Mouse (Mus musculus) embryonic facial prominence, embryonic 15.5 days (tissue): ENCODE data around the gene Gm20388. TPM values are rescaled to one million over a fixed set of nuclear protein-coding genes. Genes with fewer than 3 reads are reported as not detected.
"Not testable (repeated sequence)": the region's sequence is repeated elsewhere in the genome, so short reads cannot be mapped to it uniquely, and the experiment has no call there.

ENCODE experiments used
- ATAC-seq: fragments of 200-750 bp; cut with Nextera tagmentation; 2 replicates; pipeline ENCODE4 v1.8.0; 2017; ENCODE audit warnings: low read depth, moderate TSS enrichment; ENCODE audit not compliant: insufficient number of reproducible peaks, low FRiP score, low TSS enrichment
- H3K27ac ChIP-seq: fragments of 300-500 bp; sonication (generic); replicated peaks from 2 replicates; pipeline ENCODE4 v1.5.1; 2015; ENCODE audit warnings: mild to moderate bottlenecking, inconsistent platforms
- H3K27me3 ChIP-seq: fragments of 300-500 bp; sonication (generic); 2 replicates; pipeline ENCODE4 v1.6.1; 2015; ENCODE audit warnings: inconsistent platforms
- H3K36me3 ChIP-seq: fragments of 300-500 bp; sonication (generic); 2 replicates; pipeline ENCODE4 v1.6.1; 2015; ENCODE audit warnings: mild to moderate bottlenecking, inconsistent platforms
- H3K4me1 ChIP-seq: fragments of 300-500 bp; sonication (generic); 2 replicates; pipeline ENCODE4 v1.6.1; 2015; ENCODE audit warnings: inconsistent platforms
- H3K4me2 ChIP-seq: fragments of 300-500 bp; sonication (generic); replicated peaks from 2 replicates; pipeline ENCODE4 v1.6.1; 2015; ENCODE audit warnings: mild to moderate bottlenecking, inconsistent platforms
- H3K4me3 ChIP-seq: fragments of 300-500 bp; sonication (generic); replicated peaks from 2 replicates; pipeline ENCODE4 v1.5.1; 2015; ENCODE audit warnings: mild to moderate bottlenecking, inconsistent platforms
- H3K9ac ChIP-seq: fragments of 300-500 bp; sonication (generic); 2 replicates; pipeline ENCODE4 v1.6.1; 2015; ENCODE audit warnings: inconsistent platforms
- H3K9me3 ChIP-seq: fragments of 300-500 bp; sonication (generic); replicated peaks from 2 replicates; pipeline ENCODE4 v1.6.1; 2016; ENCODE audit warnings: inconsistent platforms
- WGBS: fragments of 180-500 bp; shearing (Covaris S2); methylation state at CpG from one replicate; pipeline ENCODE4 v1.1.7; 2015; 5-methylcytosine and 5-hydroxymethylcytosine counted together
- polyA plus RNA-seq: library from polyadenylated mRNA; unstranded; fragments of >200 nt; fragmentation: Nextera tagmentation; extraction: Ambion mirVana; gene quantifications from 2 replicates; pipeline ENCODE4 v1.2.1, GENCODE M21; 2015

Gene Gm20388
- polyA plus RNA-seq, 1 experiment from 2014 or later = 8.0 TPM

DNA sequence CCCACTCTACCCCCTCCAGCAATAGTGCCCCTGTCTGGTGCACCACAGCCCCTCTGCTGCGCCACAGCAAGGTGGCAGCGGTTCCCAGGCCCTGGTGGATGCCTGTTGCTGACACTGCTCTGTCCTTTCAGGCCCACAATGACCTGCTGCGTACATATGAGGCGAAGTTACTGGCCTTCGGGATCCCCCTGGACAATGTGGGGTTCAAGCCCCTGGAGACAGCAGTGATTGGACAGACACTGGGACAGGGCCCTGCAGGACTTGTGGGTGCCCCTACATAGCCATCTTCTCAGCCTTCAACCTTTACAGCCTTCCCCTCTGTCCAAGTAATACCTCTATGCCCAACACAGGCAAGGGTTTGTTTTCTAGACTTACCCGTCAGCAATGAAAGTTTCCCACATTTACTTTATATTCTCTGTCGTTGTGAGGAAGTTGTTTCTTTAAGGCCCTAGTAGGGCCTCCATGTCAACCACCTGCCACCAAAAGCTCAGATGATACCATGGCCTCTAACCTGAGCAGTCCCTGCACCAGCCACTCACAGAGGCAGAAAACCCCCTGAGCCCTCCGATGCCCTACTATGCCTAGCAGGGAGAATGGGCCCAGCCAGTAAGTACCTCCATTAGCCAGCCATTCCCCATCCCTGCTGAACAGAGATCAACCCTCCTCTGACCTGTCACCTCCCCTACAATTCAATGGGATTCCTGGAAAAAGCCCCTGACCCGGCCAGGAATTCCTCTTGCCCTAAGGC, 3625.8 kb downstream of the Gm20388 start:
- Histone ChIP-seq H3K4me2 (no peak overlapping the region), H3K36me3 (peaks cover 55% of the 10 kb centered on the region), H3K27me3 (peaks cover 8% of the 10 kb centered on the region; the same call in 1 of the 2 replicates), H3K4me3 (no peak overlapping the region), H3K9me3 (no peaks in the 10 kb centered on the region), H3K27ac (no peak overlapping the region), H3K4me1 (no peaks in the 10 kb centered on the region), H3K9ac (no peak overlapping the region)
- 81% methylated on average over 9 of the region's 9 CpGs for WGBS
- no peak for ATAC-seq

DNA sequence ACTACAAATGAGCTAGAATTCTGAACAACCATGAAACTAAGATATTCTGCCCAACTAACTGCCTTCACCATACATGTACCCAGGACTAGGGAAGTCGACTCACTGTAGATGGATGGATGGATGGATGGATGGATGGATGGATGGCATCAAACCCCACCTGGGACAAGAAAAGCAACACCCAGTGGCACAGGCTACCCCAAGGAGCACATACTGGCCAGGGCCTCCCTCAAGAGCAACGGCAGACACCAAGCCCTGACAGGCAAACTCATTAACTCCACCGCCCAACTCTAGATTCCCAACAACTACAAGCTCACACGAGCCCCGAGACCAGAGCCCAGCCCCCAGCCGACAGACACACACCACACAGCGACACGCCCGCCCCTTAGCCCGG, 3626.3 kb downstream of the Gm20388 start:
- no peak overlapping the region for H3K4me3 ChIP-seq

DNA sequence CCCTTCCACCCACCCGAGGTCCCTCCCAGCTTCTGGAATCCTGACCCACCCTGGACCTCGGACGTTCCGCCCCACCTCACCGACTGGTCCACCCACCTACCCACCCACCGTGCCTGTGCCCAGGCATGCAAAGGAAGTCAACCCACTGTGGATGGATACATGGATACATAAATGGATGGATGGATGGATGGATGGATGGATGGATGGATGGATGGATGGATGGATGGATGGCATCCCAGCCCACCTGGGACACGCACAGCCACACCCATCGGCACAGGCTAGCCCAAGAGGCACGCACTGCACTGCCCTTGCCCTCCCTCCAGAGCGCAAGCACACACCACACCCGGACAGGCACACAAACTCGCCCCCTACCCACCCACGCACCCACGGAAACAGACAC, 3627.0 kb downstream of the Gm20388 start:
- not testable (repeated sequence) for H3K4me2 ChIP-seq, H3K4me3 ChIP-seq, H3K9me3 ChIP-seq, ATAC-seq, H3K27me3 ChIP-seq, H3K27ac ChIP-seq, H3K4me1 ChIP-seq, H3K9ac ChIP-seq
- 88% methylated on average over 6 of the region's 14 CpGs for WGBS
- H3K36me3 ChIP-seq = peaks cover 42% of the 10 kb centered on the region

More for the DNA sequence above, 3626.3 kb downstream of the Gm20388 start:
- peaks cover 8% of the 10 kb centered on the region; the same call in 1 of the 2 replicates for H3K27me3 ChIP-seq
- H3K9ac ChIP-seq = no peak overlapping the region
- peak; percentile 34; the same call in 1 of the 2 replicates for ATAC-seq
- peaks cover 49% of the 10 kb centered on the region for H3K36me3 ChIP-seq
- H3K4me2 ChIP-seq = no peak overlapping the region; the same call in 1 of the 2 replicates
- no peak overlapping the region for H3K27ac ChIP-seq
- 22% methylated on average over 8 of the region's 10 CpGs for WGBS
- H3K4me1 ChIP-seq = no peaks in the 10 kb centered on the region
- no peaks in the 10 kb centered on the region for H3K9me3 ChIP-seq

DNA sequence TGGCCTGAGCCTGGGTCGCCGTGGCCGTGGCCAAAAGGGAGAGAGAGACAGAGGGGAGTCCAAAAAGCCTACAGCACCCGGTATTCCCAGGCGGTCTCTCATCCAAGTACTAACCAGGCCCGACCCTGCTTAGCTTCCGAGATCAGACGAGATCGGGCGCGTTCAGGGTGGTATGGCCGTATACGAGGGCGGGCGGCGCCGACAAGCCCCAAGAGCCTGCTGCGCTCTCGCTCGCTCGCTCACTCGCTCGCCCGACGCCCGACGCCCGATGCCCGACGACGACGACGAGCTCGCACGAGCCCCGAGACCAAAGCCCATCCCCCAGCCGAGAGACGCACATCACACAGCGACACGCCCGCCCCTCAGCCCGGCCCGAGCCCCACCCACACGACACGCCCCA, 3653.6 kb downstream of the Gm20388 start:
- not testable (repeated sequence) for ATAC-seq, H3K4me1 ChIP-seq, H3K4me2 ChIP-seq, H3K9ac ChIP-seq, H3K27me3 ChIP-seq, H3K27ac ChIP-seq, H3K4me3 ChIP-seq, H3K36me3 ChIP-seq, H3K9me3 ChIP-seq
- no CpG with 5 or more reads among the region's 45 CpGs for WGBS

DNA sequence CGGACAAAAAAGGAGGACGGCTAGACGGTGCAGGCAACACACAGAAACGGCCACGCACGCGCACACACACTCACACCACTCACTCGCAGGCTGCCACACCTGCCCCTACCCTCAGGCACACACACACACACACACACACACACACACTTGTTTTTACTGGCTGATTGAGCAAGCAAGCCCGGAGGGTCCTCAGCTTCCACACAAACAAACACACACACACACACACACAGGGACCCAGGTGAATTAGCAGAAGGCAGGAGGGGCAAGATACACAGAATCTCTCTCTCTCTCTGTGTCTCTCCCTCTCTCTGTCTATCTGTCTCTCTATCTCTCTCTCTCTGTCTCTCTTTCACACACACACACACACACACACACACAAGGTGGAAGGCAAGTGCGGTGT, 3664.7 kb downstream of the Gm20388 start:
- H3K4me3 ChIP-seq, ATAC-seq, H3K4me1 ChIP-seq, H3K4me2 ChIP-seq, H3K9ac ChIP-seq, H3K27me3 ChIP-seq, H3K27ac ChIP-seq, H3K9me3 ChIP-seq, H3K36me3 ChIP-seq: not testable (repeated sequence)
- 76% methylated on average over 4 of the region's 10 CpGs for WGBS

DNA sequence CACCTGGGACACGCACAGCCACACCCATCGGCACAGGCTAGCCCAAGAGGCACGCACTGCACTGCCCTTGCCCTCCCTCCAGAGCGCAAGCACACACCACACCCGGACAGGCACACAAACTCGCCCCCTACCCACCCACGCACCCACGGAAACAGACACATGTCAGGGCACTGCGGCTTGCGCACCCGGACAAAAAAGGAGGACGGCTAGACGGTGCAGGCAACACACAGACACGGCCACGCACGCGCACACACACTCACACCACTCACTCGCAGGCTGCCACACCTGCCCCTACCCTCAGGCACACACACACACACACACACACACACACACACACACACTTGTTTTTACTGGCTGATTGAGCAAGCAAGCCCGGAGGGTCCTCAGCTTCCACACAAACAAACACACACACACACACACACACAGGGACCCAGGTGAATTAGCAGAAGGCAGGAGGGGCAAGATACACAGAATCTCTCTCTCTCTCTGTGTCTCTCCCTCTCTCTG, 3690.1 kb downstream of the Gm20388 start:
- WGBS = 76% methylated on average over 15 of the region's 19 CpGs
- not testable (repeated sequence) for ATAC-seq, H3K9ac ChIP-seq

DNA sequence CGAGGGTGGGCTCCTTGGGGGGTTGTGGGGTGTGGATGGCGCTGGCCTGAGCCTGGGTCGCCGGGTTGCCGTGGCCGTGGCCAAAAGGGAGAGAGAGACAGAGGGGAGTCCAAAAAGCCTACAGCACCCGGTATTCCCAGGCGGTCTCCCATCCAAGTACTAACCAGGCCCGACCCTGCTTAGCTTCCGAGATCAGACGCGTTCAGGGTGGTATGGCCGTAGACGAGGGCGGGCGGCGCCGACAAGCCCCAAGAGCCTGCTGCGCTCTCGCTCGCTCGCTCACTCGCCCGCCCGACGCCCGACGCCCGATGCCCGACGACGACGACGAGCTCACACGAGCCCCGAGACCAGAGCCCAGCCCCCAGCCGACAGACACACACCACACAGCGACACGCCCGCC, 3690.8 kb downstream of the Gm20388 start:
- not testable (repeated sequence) for H3K4me2 ChIP-seq, H3K4me1 ChIP-seq, H3K9ac ChIP-seq, H3K27ac ChIP-seq, H3K4me3 ChIP-seq, H3K9me3 ChIP-seq, H3K27me3 ChIP-seq, ATAC-seq, H3K36me3 ChIP-seq
- WGBS = no CpG with 5 or more reads among the region's 40 CpGs

More for the DNA sequence above, 3690.1 kb downstream of the Gm20388 start:
- not testable (repeated sequence) for H3K4me2 ChIP-seq, H3K4me1 ChIP-seq, H3K27me3 ChIP-seq, H3K4me3 ChIP-seq, H3K27ac ChIP-seq, H3K9me3 ChIP-seq, H3K36me3 ChIP-seq

DNA sequence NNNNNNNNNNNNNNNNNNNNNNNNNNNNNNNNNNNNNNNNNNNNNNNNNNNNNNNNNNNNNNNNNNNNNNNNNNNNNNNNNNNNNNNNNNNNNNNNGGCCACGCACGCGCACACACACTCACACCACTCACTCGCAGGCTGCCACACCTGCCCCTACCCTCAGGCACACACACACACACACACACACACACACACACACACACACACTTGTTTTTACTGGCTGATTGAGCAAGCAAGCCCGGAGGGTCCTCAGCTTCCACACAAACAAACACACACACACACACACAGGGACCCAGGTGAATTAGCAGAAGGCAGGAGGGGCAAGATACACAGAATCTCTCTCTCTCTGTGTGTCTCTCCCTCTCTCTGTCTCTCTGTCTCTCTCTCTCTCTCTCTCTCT, 3702.0 kb downstream of the Gm20388 start:
- not testable (repeated sequence) for H3K4me2 ChIP-seq, H3K4me1 ChIP-seq, ATAC-seq, H3K9ac ChIP-seq, H3K27me3 ChIP-seq, H3K4me3 ChIP-seq, H3K36me3 ChIP-seq, H3K9me3 ChIP-seq, H3K27ac ChIP-seq
- 67% methylated on average over 1 of the region's 5 CpGs for WGBS

DNA sequence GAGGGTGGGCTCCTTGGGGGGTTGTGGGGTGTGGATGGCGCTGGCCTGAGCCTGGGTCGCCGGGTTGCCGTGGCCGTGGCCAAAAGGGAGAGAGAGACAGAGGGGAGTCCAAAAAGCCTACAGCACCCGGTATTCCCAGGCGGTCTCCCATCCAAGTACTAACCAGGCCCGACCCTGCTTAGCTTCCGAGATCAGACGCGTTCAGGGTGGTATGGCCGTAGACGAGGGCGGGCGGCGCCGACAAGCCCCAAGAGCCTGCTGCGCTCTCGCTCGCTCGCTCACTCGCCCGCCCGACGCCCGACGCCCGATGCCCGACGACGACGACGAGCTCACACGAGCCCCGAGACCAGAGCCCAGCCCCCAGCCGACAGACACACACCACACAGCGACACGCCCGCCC, 3712.9 kb downstream of the Gm20388 start:
- not testable (repeated sequence) for ATAC-seq, H3K27ac ChIP-seq, H3K4me1 ChIP-seq

DNA sequence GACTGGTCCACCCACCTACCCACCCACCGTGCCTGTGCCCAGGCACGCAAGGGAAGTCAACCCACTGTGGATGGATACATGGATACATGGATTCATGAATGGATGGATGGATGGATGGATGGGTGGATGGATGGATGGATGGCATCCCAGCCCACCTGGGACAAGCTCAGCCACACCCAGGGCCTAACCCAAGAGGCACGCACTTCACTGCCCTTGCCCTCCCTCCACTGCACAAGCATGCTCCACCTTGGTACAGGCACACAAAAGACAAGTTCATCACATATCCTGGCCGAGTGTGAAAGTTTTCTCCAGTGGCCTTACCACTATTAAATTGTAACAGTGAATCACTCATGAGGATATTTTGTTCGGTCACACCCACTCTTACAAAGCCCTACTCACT, 3713.6 kb downstream of the Gm20388 start:
- Histone ChIP-seq H3K9me3 (no peaks in the 10 kb centered on the region), H3K27ac (no peak overlapping the region), H3K36me3 (no peaks in the 10 kb centered on the region), H3K4me2 (no peak overlapping the region), H3K4me3 (no peak overlapping the region), H3K4me1 (peaks cover 10% of the 10 kb centered on the region), H3K9ac (no peak overlapping the region), H3K27me3 (peaks cover 26% of the 10 kb centered on the region)
- no peak; the same call in 1 of the 2 replicates for ATAC-seq
- 50% methylated on average over 5 of the region's 5 CpGs for WGBS

More for the DNA sequence above, 3712.9 kb downstream of the Gm20388 start:
- not testable (repeated sequence) for H3K4me3 ChIP-seq, H3K36me3 ChIP-seq, H3K9me3 ChIP-seq, H3K9ac ChIP-seq, H3K4me2 ChIP-seq
- H3K27me3 ChIP-seq = peaks cover 21% of the 10 kb centered on the region
- no CpG with 5 or more reads among the region's 39 CpGs for WGBS

DNA sequence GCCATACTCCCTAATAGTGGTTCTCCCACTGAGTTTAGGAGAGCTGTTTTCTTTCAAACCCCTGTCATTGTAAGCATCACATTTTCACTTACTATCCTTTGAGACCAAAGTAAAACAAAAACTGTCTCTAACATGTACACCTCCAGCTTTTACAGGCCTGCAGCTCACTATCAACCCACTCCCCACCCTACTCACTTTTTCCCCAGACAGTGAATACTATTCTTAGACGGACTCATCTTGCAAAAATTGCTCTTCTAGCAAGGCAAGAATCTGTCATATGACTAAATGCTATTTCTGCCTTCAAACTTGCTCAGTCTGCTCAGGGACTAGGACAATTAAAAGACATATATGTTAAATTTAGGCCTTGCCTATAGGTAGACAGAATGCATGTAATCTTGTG, 3714.1 kb downstream of the Gm20388 start:
- peaks cover 12% of the 10 kb centered on the region for H3K4me1 ChIP-seq
- WGBS = 56% methylated on average over 1 of the region's 1 CpGs
- no peak for ATAC-seq
- no peak overlapping the region for H3K9ac ChIP-seq
- no peaks in the 10 kb centered on the region for H3K9me3 ChIP-seq
- no peaks in the 10 kb centered on the region for H3K36me3 ChIP-seq
- H3K27me3 ChIP-seq = peaks cover 29% of the 10 kb centered on the region
- H3K4me2 ChIP-seq = no peak overlapping the region
- H3K4me3 ChIP-seq = no peak overlapping the region
- no peak overlapping the region for H3K27ac ChIP-seq

DNA sequence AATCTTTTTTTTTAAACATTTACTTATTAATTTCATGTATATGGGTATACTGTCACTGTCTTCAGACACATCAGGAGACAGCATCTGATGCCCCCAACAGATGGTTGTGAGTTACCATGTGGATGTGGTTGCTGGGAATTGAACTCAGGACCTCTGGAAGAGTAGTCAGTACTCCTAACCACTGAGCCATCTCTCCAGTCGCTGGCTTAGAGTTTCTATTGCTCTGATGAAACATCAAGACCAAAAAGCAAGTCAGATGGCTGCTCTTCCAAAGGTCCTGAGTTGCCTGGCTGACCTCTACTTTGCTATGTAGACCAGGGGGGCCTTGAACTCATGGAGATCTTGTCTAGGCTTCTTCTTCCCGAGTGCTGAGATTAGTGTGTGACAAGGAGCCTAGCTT, 3715.1 kb downstream of the Gm20388 start:
- Histone ChIP-seq H3K4me2 (no peak overlapping the region), H3K9me3 (no peaks in the 10 kb centered on the region), H3K36me3 (no peaks in the 10 kb centered on the region), H3K27ac (no peak overlapping the region), H3K27me3 (peaks cover 29% of the 10 kb centered on the region), H3K4me3 (no peak overlapping the region), H3K9ac (no peak overlapping the region), H3K4me1 (peaks cover 15% of the 10 kb centered on the region)
- WGBS = 23% methylated on average over 2 of the region's 2 CpGs
- ATAC-seq = no peak
